10 mouse cellular contexts compared by ENCODE assay signal in genomic region chr16:34525866-34526265, GRCm38 (mm10). TPM values are rescaled to one million over a fixed set of nuclear protein-coding genes. Genes with fewer than 3 reads are reported as not detected.
DNase-seq lines count a peak whose midpoint lies in the region; ATAC-seq and TF ChIP-seq lines count a peak whose summit lies in the region.
"Had no signal": no experiment of that assay in that cellular context is flagged by ENCODE, and none has a peak within 500 bp of the region (broad histone marks: within the 10 kb centered on the region; RNA-seq: fewer than 3 reads in every experiment).

No protein-coding gene starts in this region.

- DNase-seq in hindbrain, postnatal 0 days (ENCODE audit: low spot score), result peak; percentile 24
- no peak for DNase-seq in hindbrain, embryonic 11.5 days (ENCODE audit: low spot score)
- peak; percentile 47 for DNase-seq in layer of hippocampus, adult 9-10 months (ENCODE audit: low spot score)
- peak; percentile 45 for DNase-seq in right cerebral cortex, postnatal 25 days
- no peak for DNase-seq in thymus, postnatal 4 days
- DNase-seq in heart, adult 8-10 months (ENCODE audit: low spot score), result no peak
- DNase-seq: lung, postnatal 36 days had no signal

- H3K36me3 ChIP-seq in hindbrain, postnatal 0 days (ENCODE audit: insufficient read depth, low read length), result no peaks in the 10 kb centered on the region
- no peaks in the 10 kb centered on the region for H3K36me3 ChIP-seq in hindbrain, embryonic 11.5 days (ENCODE audit: control insufficient read depth, insufficient read depth, low read length)
- H3K36me3 ChIP-seq: kidney, embryonic 15.5 days; limb, embryonic 15.5 days had no signal

- no peak for TF ChIP-seq POLR2A in embryonic fibroblast, embryonic 13.5 days (IDR thresholded peaks at IDR 0.05; ENCODE audit: low read depth, low read length)

- WGBS in hindbrain, postnatal 0 days, result 65% methylated on average over 8 of the region's 8 CpGs
- 77% methylated on average over 8 of the region's 8 CpGs for WGBS in hindbrain, embryonic 11.5 days

- H3K4me2 ChIP-seq in hindbrain, postnatal 0 days (ENCODE audit: low read depth, low read length), result no peak overlapping the region
- no peak overlapping the region for H3K4me2 ChIP-seq in hindbrain, embryonic 11.5 days (replicated peaks; ENCODE audit: low read depth, low read length)
- H3K4me2 ChIP-seq: kidney, embryonic 15.5 days; limb, embryonic 15.5 days had no signal

- H3K4me3 ChIP-seq in hindbrain, postnatal 0 days (ENCODE audit: low read length), result no peak overlapping the region
- H3K4me3 ChIP-seq in hindbrain, embryonic 11.5 days (ENCODE audit: low read depth, low read length), result no peak overlapping the region
- no peak overlapping the region for H3K4me3 ChIP-seq in embryonic fibroblast, embryonic 13.5 days (ENCODE audit: insufficient read depth, low read length)
- H3K4me3 ChIP-seq: kidney, embryonic 15.5 days; limb, embryonic 15.5 days had no signal

- no peak overlapping the region for H3K27ac ChIP-seq in hindbrain, postnatal 0 days
- no peak overlapping the region for H3K27ac ChIP-seq in hindbrain, embryonic 11.5 days (ENCODE audit: low read depth, low read length)
- peak overlapping the region; percentile 18; the same call in 1 of the 2 replicates for H3K27ac ChIP-seq in embryonic fibroblast, embryonic 13.5 days (ENCODE audit: insufficient read depth, low read length)
- H3K27ac ChIP-seq: kidney, embryonic 15.5 days; limb, embryonic 15.5 days had no signal

- H3K27me3 ChIP-seq in hindbrain, postnatal 0 days (ENCODE audit: insufficient read depth, low read length), result no peaks in the 10 kb centered on the region
- H3K27me3 ChIP-seq in hindbrain, embryonic 11.5 days (ENCODE audit: control insufficient read depth, insufficient read depth, low read length), result no peaks in the 10 kb centered on the region
- H3K27me3 ChIP-seq: kidney, embryonic 15.5 days; limb, embryonic 15.5 days had no signal

- no peak overlapping the region for H3K9ac ChIP-seq in hindbrain, postnatal 0 days (replicated peaks; ENCODE audit: low read length)
- H3K9ac ChIP-seq in hindbrain, embryonic 11.5 days (ENCODE audit: low read depth, low read length), result no peak overlapping the region
- H3K9ac ChIP-seq: kidney, embryonic 15.5 days; limb, embryonic 15.5 days had no signal

- peak; percentile 47; the same call in 1 of the 2 replicates for ATAC-seq in hindbrain, postnatal 0 days
- no peak for ATAC-seq in hindbrain, embryonic 11.5 days (ENCODE audit: low FRiP score)

- TF ChIP-seq CTCF in hindbrain, postnatal 0 days (IDR thresholded peaks at IDR 0.05; ENCODE audit: low read depth), result peak; percentile 50
- peak; percentile 43; the same call in 1 of the 2 replicates for TF ChIP-seq CTCF in embryonic fibroblast, embryonic 13.5 days (IDR thresholded peaks at IDR 0.05; ENCODE audit: borderline replicate concordance, insufficient read depth, low read length)

- H3K9me3 ChIP-seq in hindbrain, postnatal 0 days (ENCODE audit: low read length), result no peaks in the 10 kb centered on the region
- no peaks in the 10 kb centered on the region for H3K9me3 ChIP-seq in hindbrain, embryonic 11.5 days (ENCODE audit: control insufficient read depth, low read length)
- H3K9me3 ChIP-seq: kidney, embryonic 15.5 days; limb, embryonic 15.5 days had no signal

- H3K4me1 ChIP-seq in hindbrain, postnatal 0 days (ENCODE audit: insufficient read depth, low read length), result no peaks in the 10 kb centered on the region
- no peaks in the 10 kb centered on the region for H3K4me1 ChIP-seq in hindbrain, embryonic 11.5 days (replicated peaks; ENCODE audit: control insufficient read depth, insufficient read depth, low read length)
- H3K4me1 ChIP-seq in embryonic fibroblast, embryonic 13.5 days (ENCODE audit: control insufficient read depth, insufficient read depth, low read length), result peaks cover 12% of the 10 kb centered on the region

RNA-seq across cellular contexts. Expression of gene Kalrn, which starts 47.5 kb away (rescaled TPM):
- total RNA-seq in hindbrain, postnatal 0 days (2014; rRNA removed), result 104 and 107 TPM in 2 replicates
- polyA plus RNA-seq in hindbrain, postnatal 0 days (2015; fragmentation: Nextera tagmentation; extraction: Ambion mirVana), result 17.0 and 17.7 TPM in 2 replicates
- 20.8 and 25.6 TPM in 2 replicates for polyA plus RNA-seq in hindbrain, embryonic 11.5 days (2014; fragmentation: Nextera tagmentation; extraction: Ambion mirVana)
- polyA plus RNA-seq in embryonic fibroblast, embryonic 13.5 days (2011; ENCODE audit: insufficient read length, low read depth, missing spikeins), result 25.5 and 30.3 TPM in 2 replicates
- 10 to 100 TPM; 25.1 to 32.5 (median 29.6) TPM for total RNA-seq in heart, adult 8-10 months (2022)

Comparison
In these comparisons a context has a peak if more than half of its experiments do, and no peak if none do; other contexts are left out.
1. DNase-seq: peak in hindbrain, postnatal 0 days (single experiment), layer of hippocampus, adult 9-10 months (single experiment) and right cerebral cortex, postnatal 25 days (single experiment); none in hindbrain, embryonic 11.5 days (single experiment), thymus, postnatal 4 days (single experiment) and heart, adult 8-10 months (single experiment).